Mouse (Mus musculus) embryonic facial prominence, embryonic 11.5 days (tissue): ENCODE results near the gene Bicc1. TPM values are rescaled to one million over a fixed set of nuclear protein-coding genes. Genes with fewer than 3 reads are reported as not detected.

Experiments
- ATAC-seq: fragments of 200-750 bp; cut with Nextera tagmentation; replicated peaks from 2 replicates; pipeline ENCODE4 v1.8.0; 2017; ENCODE audit warnings: low read depth; ENCODE audit not compliant: insufficient number of reproducible peaks, low FRiP score, low TSS enrichment
- DNase-seq: peaks from one replicate; pipeline ENCODE4 v3.0.0-alpha.2; 2015; ENCODE audit warnings: low spot score
- H3K27ac ChIP-seq: fragments of 300-500 bp; sonication (generic); replicated peaks from 2 replicates; pipeline ENCODE4 v1.5.1; 2014; ENCODE audit warnings: mild to moderate bottlenecking, low read depth, low read length, control low read depth
- H3K27me3 ChIP-seq: fragments of 300-500 bp; sonication (generic); 2 replicates; pipeline ENCODE4 v1.6.1; 2014; ENCODE audit warnings: mild to moderate bottlenecking, low read length, moderate library complexity, mixed read lengths; ENCODE audit not compliant: control insufficient read depth, insufficient read depth
- H3K36me3 ChIP-seq: fragments of 300-500 bp; sonication (generic); replicated peaks from 2 replicates; pipeline ENCODE4 v1.6.1; 2014; ENCODE audit warnings: low read depth, mild to moderate bottlenecking, low read length, moderate library complexity, mixed read lengths; ENCODE audit not compliant: control insufficient read depth, insufficient read depth
- H3K4me1 ChIP-seq: fragments of 300-500 bp; sonication (generic); 2 replicates; pipeline ENCODE4 v1.6.1; 2014; ENCODE audit warnings: low read length, mixed read lengths; ENCODE audit not compliant: control insufficient read depth, insufficient read depth
- H3K4me2 ChIP-seq: fragments of 300-500 bp; sonication (generic); 2 replicates; pipeline ENCODE4 v1.6.1; 2014; ENCODE audit warnings: low read depth, mild to moderate bottlenecking, control low read depth, low read length, moderate library complexity
- H3K4me3 ChIP-seq: fragments of 300-500 bp; sonication (generic); 2 replicates; pipeline ENCODE4 v1.5.1; 2014; ENCODE audit warnings: low read depth, low read length, control low read depth
- H3K9ac ChIP-seq: fragments of 300-500 bp; sonication (generic); replicated peaks from 2 replicates; pipeline ENCODE4 v1.6.1; 2014; ENCODE audit warnings: mild to moderate bottlenecking, control low read depth, low read length
- H3K9me3 ChIP-seq: fragments of 300-500 bp; sonication (generic); replicated peaks from 2 replicates; pipeline ENCODE4 v1.6.1; 2016; ENCODE audit warnings: mild to moderate bottlenecking, low read length, inconsistent platforms, mixed read lengths; ENCODE audit not compliant: control insufficient read depth
- WGBS: fragments of 180-500 bp; shearing (Covaris S2); extraction: QIAGEN DNeasy Blood & Tissue Kit; methylation state at CpG from one replicate; pipeline ENCODE4 v1.1.7; 2014; 5-methylcytosine and 5-hydroxymethylcytosine counted together
- polyA plus RNA-seq: library from polyadenylated mRNA; unstranded; fragments of >200 nt; fragmentation: Nextera tagmentation; extraction: Ambion mirVana; gene quantifications from 2 replicates; pipeline ENCODE4 v1.2.1, GENCODE M21; 2014

Bicc1 gene
- polyA plus RNA-seq, 1 experiment from 2014 or later = 10.4 TPM

GRCm38 (mm10) chr10:71009771-71010496 lies 149.6 kb downstream of the Bicc1 start:
- WGBS = 88% methylated on average over 19 of the region's 19 CpGs
- Histone ChIP-seq H3K9me3 (no peaks in the 10 kb centered on the region), H3K27me3 (no peaks in the 10 kb centered on the region), H3K4me1 (no peaks in the 10 kb centered on the region), H3K27ac (no peak overlapping the region), H3K4me2 (no peak overlapping the region), H3K36me3 (no peaks in the 10 kb centered on the region), H3K9ac (no peak overlapping the region), H3K4me3 (no peak overlapping the region)
- no peak for DNase-seq
- no peak for ATAC-seq

- H3K36me3 ChIP-seq = no peaks in the 10 kb centered on the region
- WGBS = 92% methylated on average over 11 of the region's 11 CpGs
- H3K9ac ChIP-seq = no peak overlapping the region
- H3K27me3 ChIP-seq = no peaks in the 10 kb centered on the region
- ATAC-seq = no peak
- H3K4me3 ChIP-seq = no peak overlapping the region
- no peaks in the 10 kb centered on the region for H3K4me1 ChIP-seq
- H3K9me3 ChIP-seq = no peaks in the 10 kb centered on the region
- no peak for DNase-seq
- no peak overlapping the region for H3K4me2 ChIP-seq
- H3K27ac ChIP-seq = no peak overlapping the region
These were observed 150.8 kb downstream of the Bicc1 start for GRCm38 (mm10) chr10:71008721-71009120.

GRCm38 (mm10) chr10:71007956-71008355 lies 151.5 kb downstream of the Bicc1 start:
- Histone ChIP-seq H3K36me3 (no peaks in the 10 kb centered on the region), H3K9me3 (no peaks in the 10 kb centered on the region), H3K4me1 (no peaks in the 10 kb centered on the region), H3K27me3 (no peaks in the 10 kb centered on the region), H3K4me3 (no peak overlapping the region), H3K27ac (no peak overlapping the region), H3K9ac (no peak overlapping the region), H3K4me2 (no peak overlapping the region)
- 73% methylated on average over 9 of the region's 9 CpGs for WGBS
- DNase-seq (peak; percentile 9), ATAC-seq (no peak)

GRCm38 (mm10) chr10:71007516-71007915 lies 152.0 kb downstream of the Bicc1 start:
- Histone ChIP-seq H3K4me2 (no peak overlapping the region), H3K4me3 (no peak overlapping the region), H3K4me1 (no peaks in the 10 kb centered on the region), H3K9ac (no peak overlapping the region), H3K9me3 (no peaks in the 10 kb centered on the region), H3K27ac (no peak overlapping the region), H3K36me3 (no peaks in the 10 kb centered on the region), H3K27me3 (no peaks in the 10 kb centered on the region)
- 92% methylated on average over 5 of the region's 5 CpGs for WGBS
- DNase-seq = no peak
- ATAC-seq = no peak

- Histone ChIP-seq H3K27ac (no peak overlapping the region), H3K9me3 (no peaks in the 10 kb centered on the region), H3K9ac (no peak overlapping the region), H3K36me3 (no peaks in the 10 kb centered on the region), H3K27me3 (no peaks in the 10 kb centered on the region), H3K4me1 (no peaks in the 10 kb centered on the region), H3K4me3 (no peak overlapping the region), H3K4me2 (no peak overlapping the region)
- ATAC-seq (no peak), DNase-seq (no peak)
- WGBS = 92% methylated on average over 3 of the region's 3 CpGs
These were observed 152.5 kb downstream of the Bicc1 start for GRCm38 (mm10) chr10:71007001-71007400.

GRCm38 (mm10) chr10:71002871-71003270 lies 156.6 kb downstream of the Bicc1 start:
- Histone ChIP-seq H3K9ac (no peak overlapping the region), H3K9me3 (no peaks in the 10 kb centered on the region), H3K4me3 (no peak overlapping the region), H3K27ac (no peak overlapping the region), H3K4me2 (no peak overlapping the region), H3K4me1 (no peaks in the 10 kb centered on the region), H3K36me3 (no peaks in the 10 kb centered on the region), H3K27me3 (no peaks in the 10 kb centered on the region)
- WGBS = 84% methylated on average over 2 of the region's 2 CpGs
- ATAC-seq (no peak), DNase-seq (no peak)

- WGBS = 92% methylated on average over 4 of the region's 4 CpGs
- Histone ChIP-seq H3K9ac (no peak overlapping the region), H3K4me1 (no peaks in the 10 kb centered on the region), H3K4me3 (no peak overlapping the region), H3K27me3 (no peaks in the 10 kb centered on the region), H3K9me3 (no peaks in the 10 kb centered on the region), H3K27ac (no peak overlapping the region), H3K4me2 (no peak overlapping the region), H3K36me3 (no peaks in the 10 kb centered on the region)
- DNase-seq (no peak), ATAC-seq (no peak)
These were observed 157.3 kb downstream of the Bicc1 start for GRCm38 (mm10) chr10:71002186-71002585.

- WGBS = 41% methylated on average over 4 of the region's 4 CpGs
These were observed 161.4 kb downstream of the Bicc1 start for GRCm38 (mm10) chr10:70998136-70998535.

More at GRCm38 (mm10) chr10:70998136-70998535, 161.4 kb downstream of the Bicc1 start:
- Histone ChIP-seq H3K27me3 (no peaks in the 10 kb centered on the region), H3K27ac (no peak overlapping the region), H3K36me3 (no peaks in the 10 kb centered on the region), H3K4me2 (no peak overlapping the region), H3K4me1 (no peaks in the 10 kb centered on the region), H3K9me3 (no peaks in the 10 kb centered on the region), H3K4me3 (no peak overlapping the region), H3K9ac (no peak overlapping the region)
- ATAC-seq (no peak), DNase-seq (peak; percentile 34)
